Mouse (Mus musculus): ENCODE results near the gene Cc2d2a.

The Cc2d2a gene

GRCm38 (mm10) chr5:43723830-43724229 is 61.7 kb downstream of the Cc2d2a start:
- no peak for DNase-seq (ENCODE audit: inconsistent age in 2 of 2, low spot score in 1 of 2)

- no peak for DNase-seq (ENCODE audit: inconsistent age in 2 of 2, low spot score in 1 of 2)
Observed at GRCm38 (mm10) chr5:43728375-43729165, 66.4 kb downstream of the Cc2d2a start.

DNA sequence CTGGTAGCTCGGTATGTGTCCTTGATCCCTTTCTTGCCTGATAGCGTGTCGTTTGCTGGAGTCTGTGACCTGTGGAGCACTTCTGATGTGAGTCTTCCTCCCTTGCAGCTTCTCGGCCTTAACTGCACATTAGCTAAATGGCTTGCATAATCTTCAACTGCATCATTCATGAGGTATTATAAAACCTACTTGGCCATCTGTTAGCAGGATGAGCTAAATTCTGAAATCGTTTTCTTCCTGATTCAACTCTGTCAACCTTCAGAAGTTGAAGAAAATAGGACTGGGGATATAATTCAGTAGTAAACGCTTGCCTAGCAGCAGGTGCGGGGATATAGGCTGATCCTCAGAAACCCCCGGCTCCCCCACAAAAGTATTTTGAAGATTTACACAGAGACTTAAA is 70.2 kb downstream of the Cc2d2a start:
- peak in 1 of 2 experiments; percentile 23 for DNase-seq (ENCODE audit: inconsistent age in 2 of 2, low spot score in 1 of 2)

GRCm38 (mm10) chr5:43744187-43744586 is 82.0 kb downstream of the Cc2d2a start:
- DNase-seq (ENCODE audit: inconsistent age in 2 of 2, low spot score in 1 of 2), result no peak

GRCm38 (mm10) chr5:43745156-43745555 is 83.0 kb downstream of the Cc2d2a start:
- DNase-seq (ENCODE audit: inconsistent age in 2 of 2, low spot score in 1 of 2), result no peak

- DNase-seq (ENCODE audit: inconsistent age in 2 of 2, low spot score in 1 of 2), result no peak
Observed at GRCm38 (mm10) chr5:43748039-43748438, 85.9 kb downstream of the Cc2d2a start.

DNA sequence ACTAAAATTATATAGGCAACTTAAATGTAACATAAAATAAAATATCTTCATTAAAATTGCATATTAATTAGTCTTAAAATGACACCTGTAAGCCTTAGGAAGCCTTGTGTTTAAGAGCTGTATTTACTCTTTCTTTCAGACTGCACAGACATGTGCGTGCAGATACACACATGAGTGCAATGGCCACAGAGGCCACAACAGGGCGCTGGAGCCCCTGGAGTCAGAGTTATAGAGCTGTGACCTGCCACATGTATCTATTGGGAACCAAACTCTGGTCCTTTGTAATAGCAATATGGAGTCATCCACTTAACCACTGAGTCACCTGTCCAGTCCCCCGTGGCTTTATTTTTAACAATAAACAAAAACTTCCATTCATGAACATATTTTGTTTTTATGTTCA is 86.9 kb downstream of the Cc2d2a start:
- DNase-seq (ENCODE audit: inconsistent age in 2 of 2, low spot score in 1 of 2), result no peak

GRCm38 (mm10) chr5:43770618-43771354 is 108.6 kb downstream of the Cc2d2a start:
- no peak for DNase-seq (ENCODE audit: inconsistent age in 2 of 2, low spot score in 1 of 2)

GRCm38 (mm10) chr5:43771555-43771954 is 109.4 kb downstream of the Cc2d2a start:
- no peak for DNase-seq (ENCODE audit: inconsistent age in 2 of 2, low spot score in 1 of 2)

- no peak for DNase-seq (ENCODE audit: inconsistent age in 2 of 2, low spot score in 1 of 2)
Observed at GRCm38 (mm10) chr5:43776407-43776806, 114.3 kb downstream of the Cc2d2a start.

DNA sequence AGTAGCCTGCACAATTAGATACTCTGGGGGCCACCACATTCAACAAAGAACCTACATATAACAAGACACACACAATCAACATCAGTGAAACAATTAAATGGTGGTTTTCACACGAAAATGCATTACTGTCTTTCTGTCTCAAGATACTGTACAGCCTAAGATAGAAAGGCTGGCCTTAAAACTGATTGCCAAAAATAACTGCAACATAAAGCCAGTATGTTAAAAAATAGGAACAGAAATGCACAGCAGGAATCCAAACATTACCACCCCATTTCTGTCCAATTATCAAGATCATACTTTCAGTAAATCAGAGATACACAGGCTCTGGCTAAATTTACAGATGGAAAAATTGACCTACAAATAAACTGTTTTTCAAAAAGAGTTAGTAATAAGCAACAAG is 114.8 kb downstream of the Cc2d2a start:
- DNase-seq (ENCODE audit: inconsistent age in 2 of 2, low spot score in 1 of 2), result no peak

GRCm38 (mm10) chr5:43778583-43778982 is 116.4 kb downstream of the Cc2d2a start:
- no peak for DNase-seq (ENCODE audit: inconsistent age in 2 of 2, low spot score in 1 of 2)

- DNase-seq (ENCODE audit: inconsistent age in 2 of 2, low spot score in 1 of 2), result peak in 1 of 2 experiments; percentile 87
Observed at GRCm38 (mm10) chr5:43781423-43781976, 119.4 kb downstream of the Cc2d2a start.

DNA sequence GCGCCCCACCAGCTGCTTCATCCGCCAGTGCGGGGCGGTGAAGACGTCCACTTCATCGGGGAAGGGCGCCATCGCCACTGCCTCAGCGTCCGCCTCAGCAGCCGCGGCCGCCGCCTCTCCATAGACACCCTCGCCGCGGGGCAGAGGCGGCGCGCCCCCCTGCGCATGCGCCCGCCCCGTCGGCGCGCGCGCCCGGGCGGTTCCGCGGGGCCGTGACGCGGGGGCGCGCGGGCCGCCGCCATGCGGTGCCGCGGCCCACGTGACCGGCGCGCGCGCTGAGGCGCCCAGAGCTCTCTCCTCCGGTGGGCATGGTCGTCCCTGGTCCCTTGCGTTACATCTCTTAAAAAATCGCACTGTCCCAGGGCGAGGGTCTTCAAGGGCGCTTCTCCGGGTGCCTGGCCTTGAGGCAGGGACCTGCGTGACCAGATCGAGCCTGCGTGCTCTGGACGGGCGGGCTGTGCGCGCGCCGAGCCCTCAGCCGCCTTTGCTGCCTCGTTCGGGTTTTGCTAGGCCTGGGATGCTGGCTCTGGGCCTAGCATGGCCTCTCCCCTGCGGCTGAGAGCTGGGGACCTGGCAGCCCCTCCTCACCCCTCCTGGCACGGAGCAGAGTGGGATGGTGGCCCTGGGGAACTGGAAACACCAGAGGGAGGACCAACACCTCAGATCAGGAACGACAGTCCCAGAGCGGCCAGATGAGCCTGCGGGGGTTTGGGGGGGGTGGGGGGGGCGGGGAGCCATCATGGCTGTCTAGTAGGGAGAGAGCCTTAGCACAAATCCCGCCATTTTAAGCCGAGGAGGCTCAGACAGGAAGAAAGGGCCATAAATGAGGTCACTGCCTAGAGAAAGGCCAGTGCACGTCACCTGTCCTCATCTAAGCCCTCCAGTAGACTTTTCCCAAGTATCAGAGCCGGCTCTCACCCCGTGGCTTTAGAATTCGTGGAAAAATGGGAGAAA is 120.1 kb downstream of the Cc2d2a start:
- DNase-seq (ENCODE audit: inconsistent age in 2 of 2, low spot score in 1 of 2), result peak; percentile 85 to 94

- peak in 1 of 2 experiments; percentile 51 for DNase-seq (ENCODE audit: inconsistent age in 2 of 2, low spot score in 1 of 2)
Observed at GRCm38 (mm10) chr5:43783996-43784395, 121.8 kb downstream of the Cc2d2a start.

DNA sequence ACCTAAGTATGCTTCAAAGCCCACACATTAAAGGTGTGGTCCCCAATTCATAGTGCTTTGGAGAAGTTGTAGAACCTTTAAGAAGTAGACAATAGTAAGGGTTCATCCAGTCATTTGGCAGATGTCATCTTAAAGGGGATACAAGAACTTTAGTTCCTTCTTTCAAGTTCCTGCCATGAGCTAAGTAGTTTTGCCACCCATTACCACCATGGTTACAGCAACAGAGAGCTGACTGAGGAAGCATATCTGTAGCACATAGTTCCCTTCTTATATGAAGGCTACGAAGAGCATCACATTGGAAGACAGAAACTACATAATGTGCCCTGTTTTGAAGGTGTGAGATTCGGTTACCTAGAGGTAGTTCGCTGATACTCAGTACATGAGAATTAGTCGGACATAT is 124.5 kb downstream of the Cc2d2a start:
- no peak for DNase-seq (ENCODE audit: inconsistent age in 2 of 2, low spot score in 1 of 2)

- peak in 1 of 2 experiments; percentile 52 for DNase-seq (ENCODE audit: inconsistent age in 2 of 2, low spot score in 1 of 2)
Observed at GRCm38 (mm10) chr5:43787976-43788752, 126.0 kb downstream of the Cc2d2a start.

All from adrenal gland, adult (tissue).